Mouse (Mus musculus) gastrocnemius, adult 8-10 months (tissue): Measurements from ENCODE around the gene Gm21988. TPM values are rescaled to one million over a fixed set of nuclear protein-coding genes. Genes with fewer than 3 reads are reported as not detected.

Experiments used
- DNase-seq, 2 experiments: peaks; one replicate each; pipeline ENCODE4 v3.0.0; 2022; ENCODE audit warnings: low spot score in 2 of 2
- total RNA-seq, 4 experiments: library from RNA; stranded (reverse); gene quantifications; 2 replicates each; pipeline ENCODE4 v1.2.4; 2022

Gm21988 gene
- total RNA-seq, 4 experiments from 2014 or later = 1.6 to 3.3 (median 3.0) TPM

DNA sequence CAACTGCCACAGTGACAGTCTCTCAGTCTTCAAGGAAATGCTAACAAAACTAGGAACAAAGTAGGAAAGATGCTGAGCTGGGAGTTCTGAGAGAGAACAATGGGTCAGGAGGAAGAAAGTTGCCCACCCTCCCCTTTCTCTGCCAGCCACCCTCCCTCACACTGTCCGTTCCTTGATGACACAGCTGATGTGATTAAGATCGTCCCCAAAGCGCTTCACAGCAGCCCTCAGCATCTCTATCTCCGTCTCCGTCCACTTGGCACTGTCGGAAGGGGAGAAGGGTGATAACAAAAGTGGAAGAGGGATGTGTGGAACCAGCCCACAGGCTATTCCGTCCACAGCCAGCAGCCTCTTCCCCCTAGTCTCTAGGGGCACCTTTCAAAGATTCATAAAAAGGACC is 2.9 kb downstream of the Gm21988 start:
- no peak for DNase-seq

DNA sequence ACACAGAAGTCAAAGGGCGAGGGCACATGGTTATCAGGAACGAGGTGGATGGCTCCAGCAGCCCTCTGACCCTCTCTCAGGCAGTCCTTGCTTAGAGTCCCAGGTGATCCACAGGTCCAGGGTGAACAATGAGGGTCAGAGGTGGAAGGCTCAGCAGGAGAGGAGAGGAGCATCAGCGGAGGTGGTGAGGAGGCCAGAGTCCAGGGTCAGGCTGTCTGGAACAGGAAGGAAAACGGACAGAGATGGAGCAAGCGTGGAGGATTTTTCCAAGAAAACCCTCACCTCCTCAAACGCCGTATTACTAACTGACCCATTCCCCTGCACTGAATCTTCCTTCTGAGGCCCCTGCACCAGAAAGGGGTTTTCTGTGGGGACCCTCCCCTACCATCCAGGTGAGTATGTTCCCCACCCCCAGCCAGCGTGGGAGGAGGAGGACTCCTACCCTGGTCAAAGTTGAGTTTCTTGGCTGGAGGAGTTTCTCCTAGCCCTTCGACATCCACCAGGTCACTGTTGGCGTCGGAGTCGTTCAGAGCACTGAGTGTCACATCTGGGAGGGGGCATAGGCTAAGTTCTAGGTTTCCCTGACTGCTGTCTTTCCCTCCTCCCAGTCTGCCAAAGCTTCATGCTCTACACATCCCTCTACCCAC is 4.3 kb downstream of the Gm21988 start:
- no peak for DNase-seq

DNA sequence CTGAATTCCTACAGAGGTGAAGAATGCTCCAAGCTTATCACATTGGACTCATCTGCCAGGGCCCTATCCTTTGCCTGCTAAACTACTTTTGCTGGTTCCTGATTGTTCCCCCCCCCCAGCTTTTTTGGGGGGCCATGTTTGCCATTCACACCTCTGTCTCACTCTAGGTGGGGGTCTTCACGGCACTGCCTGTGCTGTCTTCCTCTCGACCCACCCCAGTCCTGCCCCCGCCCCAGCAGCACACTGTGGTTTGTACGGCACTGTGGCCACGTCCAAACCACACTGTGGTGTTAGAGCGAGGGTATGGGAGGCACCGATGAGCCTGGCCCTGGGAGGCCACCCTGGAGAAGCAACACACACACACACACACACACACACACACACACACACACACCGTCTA is 5.1 kb downstream of the Gm21988 start:
- DNase-seq = no peak

DNA sequence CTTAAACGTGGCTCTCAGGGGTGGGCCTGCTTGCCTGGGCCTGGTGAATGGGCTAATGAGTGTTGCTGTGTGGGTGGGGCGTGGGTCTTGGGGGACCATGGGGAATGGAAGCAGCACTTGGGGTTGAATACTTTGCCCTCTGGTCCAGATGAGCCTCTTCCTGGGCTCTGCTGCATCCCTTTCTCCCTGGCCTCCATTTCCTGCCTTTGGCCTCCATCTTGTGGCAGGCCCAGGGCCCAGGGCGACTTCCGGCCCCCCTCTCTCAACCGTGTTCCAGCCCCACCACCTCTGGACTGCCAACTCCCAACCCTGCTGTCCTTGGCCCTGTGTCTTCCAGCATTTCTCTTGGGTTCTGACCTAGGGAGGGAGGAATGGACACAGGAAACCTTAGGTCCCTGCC is 5.6 kb downstream of the Gm21988 start:
- DNase-seq = peak in 1 of 2 experiments; percentile 49

DNA sequence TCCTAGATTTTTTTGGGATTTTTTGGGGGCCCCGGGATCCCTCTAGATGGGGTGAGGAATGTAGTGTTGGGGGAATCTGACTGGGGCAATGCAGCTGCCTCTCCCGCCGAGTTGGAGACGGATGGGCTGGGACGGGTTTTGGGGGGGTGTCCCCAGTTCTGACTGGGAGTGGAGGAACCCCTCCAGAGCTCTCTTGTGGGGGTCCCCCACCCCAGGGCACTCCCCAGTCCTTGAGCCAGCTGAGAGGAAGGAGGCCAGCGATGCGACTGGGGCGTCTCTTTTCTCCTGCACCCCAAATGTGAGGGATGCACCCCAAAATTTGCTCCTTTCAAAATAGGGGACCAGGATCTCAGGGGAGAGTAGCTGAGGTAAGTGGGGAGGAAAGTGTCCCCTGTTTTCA is 6.6 kb downstream of the Gm21988 start:
- DNase-seq = no peak

DNA sequence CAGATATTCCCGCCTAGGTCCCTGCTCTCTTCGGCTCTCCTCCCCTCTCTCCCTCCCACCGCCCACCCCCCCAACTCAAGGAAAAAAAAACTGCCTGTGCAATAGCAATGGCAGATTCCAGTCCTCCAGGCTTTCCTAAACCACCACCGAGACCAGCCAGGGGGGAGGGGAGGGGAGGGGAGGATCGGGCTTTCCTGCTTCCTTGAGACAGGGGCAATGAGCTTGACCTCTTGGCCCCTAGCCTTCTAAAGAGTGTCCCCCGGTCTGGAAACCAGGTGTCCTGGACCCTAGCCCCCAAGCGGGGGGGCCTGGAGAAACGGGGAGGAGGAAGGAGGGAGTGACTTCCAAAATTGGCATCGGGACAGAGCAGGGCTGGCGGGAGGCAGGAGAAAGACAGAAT is 7.1 kb downstream of the Gm21988 start:
- no peak for DNase-seq

DNA sequence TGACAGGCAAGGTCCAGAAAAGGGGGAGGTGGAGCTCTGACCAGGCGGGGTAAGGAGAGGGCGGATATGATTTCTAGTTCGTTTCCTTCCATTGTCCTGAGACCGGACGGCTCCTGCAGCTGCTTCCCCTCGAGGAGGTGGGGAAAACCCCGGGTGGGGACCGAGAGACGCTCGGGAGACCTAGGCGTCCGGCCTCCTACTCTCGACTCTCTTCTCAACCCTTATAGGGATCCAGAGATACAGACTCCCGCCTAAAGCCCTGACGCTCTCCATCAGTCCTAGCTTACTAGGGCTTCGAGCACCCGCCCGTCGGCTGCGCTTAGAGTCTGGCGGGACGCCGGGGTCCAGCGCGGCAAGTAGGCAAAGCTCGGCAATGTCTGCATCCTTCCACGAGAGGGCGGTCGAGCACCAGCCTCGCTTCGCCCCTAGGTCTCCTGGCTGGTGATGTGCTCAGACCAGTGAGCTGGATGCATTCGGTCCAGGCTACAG is 9.3 kb downstream of the Gm21988 start:
- peak; percentile 59 to 71 for DNase-seq

DNA sequence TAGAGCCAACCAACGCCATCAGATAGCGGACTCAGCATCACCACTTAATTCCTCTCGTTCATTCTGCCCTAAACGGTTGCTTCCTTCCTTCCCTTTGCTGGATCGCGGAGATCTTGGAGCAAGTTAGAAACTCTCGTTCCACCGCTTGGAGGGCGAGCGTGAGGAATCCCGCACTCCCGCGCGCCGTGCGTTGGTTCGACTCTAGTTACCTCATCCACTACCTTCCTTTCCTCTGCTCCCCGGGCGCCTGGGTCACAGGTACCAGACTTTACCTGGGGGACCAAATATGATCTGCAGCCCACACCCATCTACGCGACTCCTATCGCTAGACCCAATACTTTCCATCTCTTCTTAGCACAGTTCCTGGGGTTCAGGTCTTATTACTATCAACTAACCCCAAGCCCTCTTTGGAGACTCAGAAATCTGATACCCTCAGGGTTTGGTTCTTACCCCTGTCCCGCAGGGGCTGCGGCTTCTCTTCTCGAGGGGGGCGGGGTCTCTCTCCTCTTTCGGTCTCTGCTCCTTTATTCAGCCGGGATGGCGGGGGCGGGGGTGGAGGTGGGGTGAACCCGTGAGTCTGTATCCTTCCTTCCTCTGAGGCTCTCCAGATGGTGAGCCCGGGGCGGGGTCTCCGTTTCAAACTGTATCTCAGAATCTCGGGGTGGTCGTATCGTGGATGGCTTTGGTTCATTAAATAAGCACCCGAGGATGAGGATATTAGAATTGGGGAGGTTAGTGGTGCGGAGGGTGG is 10.2 kb downstream of the Gm21988 start, which contains the start of gene Bcl6b:
TSS of gene Bcl6b (minus strand) at position 539 of the 751 bp plus-strand sequence.
- no peak for DNase-seq

DNA sequence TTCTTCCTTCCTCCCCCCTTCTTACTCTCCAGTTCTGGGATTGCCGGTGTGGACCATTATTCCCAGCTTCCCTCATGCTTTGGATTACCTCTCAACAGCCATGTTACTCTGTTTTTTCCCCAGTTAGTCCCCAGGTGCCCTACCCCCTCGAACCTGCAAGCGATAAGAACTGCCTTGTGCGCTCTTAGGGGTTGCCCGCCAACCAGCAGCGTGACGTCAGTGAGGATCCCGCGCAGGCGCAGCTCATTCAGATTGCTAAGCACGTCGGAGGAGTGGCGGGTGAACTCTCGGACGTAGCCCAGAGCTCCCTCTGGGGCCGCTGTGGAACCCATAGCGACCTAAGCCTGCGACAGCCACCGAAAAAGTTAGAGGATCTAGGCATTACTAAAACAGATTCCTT is 10.8 kb downstream of the Gm21988 start:
- DNase-seq = peak; percentile 62 to 66

DNA sequence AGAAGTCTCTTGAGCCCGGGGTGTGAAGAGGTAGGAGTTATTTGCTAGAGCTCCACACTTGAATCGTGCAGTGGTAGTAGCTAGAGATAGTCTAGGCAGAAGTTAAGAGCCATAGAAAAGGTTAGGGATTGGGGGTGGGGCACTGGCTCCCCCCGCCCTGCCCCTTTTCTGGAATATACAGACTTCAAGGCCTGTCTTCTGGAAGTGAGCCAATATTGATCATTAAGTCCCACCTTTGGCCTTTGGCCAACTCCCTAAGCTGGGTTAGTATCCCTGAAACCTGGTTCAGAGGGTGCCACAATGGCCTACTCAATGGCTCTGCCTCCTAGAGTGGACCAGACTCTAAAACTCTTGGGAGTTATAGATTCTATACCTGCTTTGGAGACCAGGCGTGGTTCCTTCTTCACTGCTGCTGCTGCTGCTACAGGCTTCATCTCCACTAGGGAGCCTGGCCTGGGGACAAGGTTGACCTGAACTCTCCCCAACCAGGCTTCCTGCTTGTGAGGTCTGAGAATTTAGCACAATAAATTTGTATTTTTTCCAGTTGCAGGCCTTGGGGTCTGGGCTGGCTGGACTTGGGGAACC is 11.9 kb downstream of the Gm21988 start:
- DNase-seq = no peak

DNA sequence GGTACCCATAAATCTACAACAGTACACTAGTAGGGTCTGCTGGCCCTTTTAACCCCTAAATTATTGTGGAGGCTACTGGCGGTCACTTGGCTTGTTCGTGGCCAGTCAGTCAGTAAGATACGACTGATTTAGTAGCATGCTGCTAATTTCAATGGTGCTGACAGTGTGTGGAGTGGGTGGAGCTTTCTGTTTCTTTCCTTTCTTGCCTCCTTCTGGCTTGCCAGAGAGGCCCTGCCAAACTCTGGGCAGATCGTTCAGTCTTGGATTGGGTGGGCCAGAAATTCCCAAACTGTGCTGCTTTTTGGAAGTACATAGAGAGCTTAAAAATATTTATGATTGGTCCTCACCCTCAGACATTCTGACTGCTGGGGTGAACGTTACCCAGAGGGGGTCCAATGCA is 12.5 kb downstream of the Gm21988 start:
- DNase-seq = no peak

DNA sequence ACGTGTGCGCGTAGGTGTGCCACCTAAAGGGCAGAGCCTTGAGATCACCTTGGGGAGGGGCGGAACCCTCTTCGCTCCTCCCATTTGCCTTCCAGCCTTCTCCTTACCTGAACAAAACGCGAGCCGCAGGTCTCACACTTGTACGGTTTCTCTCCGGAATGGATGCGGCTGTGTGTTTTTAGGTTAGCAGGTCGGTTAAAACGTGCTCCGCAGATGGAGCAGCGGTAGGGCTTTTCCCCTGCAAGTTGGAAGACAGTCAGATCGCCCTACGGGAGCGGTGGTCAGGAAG is 13.1 kb downstream of the Gm21988 start:
- no peak for DNase-seq

DNA sequence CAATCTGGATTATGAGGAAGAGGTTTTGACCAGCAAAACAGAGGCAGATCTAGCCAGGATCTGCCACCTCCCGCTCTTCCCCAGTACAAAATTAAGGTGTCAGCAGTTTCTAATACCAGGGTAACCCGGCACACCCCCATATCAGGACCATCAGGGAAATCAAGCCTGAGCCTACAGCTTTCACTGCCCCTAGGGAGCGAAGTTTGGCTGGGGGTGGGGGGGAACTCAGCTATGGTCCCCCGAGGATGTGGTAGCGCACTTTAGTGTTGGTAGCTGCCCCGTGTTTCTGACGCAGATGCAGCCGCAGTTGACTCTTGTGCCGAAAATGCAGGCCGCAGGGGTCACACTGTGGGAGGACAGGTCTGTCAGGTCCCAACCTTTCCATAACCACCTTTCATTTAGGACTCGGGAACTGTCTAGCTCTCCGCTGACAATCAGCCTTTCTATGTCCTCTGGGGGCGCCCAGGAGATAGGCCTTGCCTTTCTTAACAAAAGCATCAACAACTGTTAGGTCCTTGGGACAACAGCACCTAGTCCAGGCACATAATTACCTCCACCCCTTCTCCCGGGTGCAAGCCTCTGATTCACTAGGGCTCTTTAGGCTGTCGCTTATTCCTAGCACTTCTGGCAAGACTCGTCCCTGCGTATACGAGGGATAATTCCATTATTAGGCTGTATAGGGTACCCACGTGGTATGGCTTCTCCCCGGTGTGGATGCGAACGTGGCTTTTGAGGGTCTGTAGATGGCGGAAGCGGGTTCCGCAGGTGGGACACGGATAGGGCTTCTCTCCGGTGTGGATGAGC is 13.6 kb downstream of the Gm21988 start:
- no peak for DNase-seq

DNA sequence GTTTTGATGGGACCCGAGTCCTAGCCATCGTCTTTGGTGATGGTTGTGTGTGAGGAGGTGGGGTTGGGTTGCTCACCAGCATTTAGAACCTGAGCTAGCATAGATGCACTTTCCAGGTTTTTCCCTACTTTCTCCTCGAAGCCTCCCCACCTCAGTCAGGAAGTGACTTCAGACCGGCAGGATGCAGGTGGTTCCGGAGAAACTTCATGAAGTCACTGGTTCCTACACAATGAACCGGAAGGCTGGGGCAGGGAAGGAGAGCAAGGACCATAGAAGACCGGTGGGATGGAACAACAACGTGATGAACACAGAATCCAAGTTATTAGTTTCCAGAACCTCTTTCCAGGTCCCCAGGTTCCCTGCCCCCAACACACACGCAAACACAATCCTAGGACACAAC is 15.9 kb downstream of the Gm21988 start:
- DNase-seq = no peak

DNA sequence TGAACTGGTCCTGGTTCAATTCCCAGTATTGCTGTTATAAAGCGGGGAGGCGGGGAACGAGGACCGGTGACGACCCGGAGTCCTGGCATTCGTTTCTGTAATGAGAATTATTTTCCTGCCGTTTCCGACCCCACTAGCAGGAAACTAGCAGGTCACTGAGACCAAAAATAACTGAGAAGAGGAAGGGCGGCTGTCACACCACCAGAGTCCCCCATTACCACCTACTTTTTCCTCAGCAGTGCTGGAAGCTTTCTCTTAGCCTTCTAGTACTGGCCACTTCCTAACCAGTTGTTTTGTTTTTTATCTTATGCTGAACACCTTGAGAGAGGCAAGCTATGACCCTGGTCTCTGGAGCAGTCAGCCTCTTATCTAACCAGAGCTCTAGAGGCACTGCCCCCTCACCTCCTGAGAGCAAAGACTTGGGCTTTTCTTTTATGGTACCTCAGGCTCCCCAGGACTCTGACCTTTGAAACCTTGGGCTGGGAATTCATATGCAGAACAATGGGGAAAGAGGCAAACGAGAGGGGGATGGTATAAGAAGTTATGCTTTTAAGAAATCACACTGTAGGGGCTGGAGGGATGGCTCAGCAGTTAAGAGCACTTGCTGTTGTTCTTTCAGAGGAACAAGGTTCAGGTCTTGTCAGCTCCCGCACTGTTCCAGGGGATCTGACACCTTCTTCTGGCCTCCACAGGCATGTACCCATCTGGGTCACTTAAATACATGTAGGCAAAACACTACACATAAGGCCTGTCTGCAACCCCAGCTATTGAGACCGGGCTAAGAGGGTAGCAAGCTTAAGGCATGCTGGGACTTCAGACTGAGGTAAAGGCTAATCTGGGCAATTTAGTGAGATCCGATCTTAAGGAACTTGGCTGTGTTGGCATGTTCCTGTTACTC is 17.8 kb downstream of the Gm21988 start:
- no peak for DNase-seq

DNA sequence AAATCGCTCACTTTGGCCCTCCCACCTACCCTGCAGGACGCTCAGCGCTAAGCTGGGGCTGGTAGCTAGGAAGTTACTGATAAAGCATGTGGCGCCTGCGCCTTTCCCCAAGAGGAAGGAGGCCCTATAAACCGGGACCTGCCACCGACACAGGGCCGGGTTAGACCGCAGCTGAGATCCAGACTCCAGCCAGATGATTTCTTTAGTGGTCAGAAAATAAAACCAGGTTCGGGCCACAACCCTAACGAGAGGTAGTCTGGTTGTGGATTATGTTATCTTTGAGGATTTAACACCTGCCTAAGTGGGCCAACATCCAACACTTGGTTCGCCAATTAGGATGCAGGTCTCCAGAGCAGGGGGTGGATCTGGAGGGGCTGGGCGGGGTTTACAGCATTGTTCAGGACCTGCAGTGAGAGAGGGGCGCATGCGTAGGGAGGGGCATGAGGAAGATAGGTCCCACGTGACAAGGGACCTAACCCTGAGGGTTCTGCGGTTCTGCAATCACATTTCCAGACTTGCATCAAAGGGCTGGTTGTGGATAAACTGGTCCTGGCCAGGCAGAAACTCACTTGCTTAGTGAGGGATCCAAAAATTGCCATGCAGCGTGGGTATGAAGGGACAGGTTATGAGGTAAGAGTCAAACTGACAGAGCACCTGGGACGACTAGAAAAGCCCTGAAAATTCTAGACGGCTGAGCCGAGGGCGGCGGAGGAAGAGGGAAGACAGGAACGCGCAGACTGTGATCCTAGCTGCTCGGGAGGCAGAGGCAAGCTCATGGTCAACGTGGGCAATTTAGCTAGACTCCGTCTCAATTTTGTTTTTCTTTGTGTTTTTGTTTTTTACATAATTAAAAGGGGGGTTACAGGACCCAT is 18.7 kb downstream of the Gm21988 start, which contains the start of gene Slc16a13:
TSS of gene Slc16a13 (minus strand) at position 334 of the 872 bp plus-strand sequence.
- DNase-seq = peak; percentile 67 to 80

DNA sequence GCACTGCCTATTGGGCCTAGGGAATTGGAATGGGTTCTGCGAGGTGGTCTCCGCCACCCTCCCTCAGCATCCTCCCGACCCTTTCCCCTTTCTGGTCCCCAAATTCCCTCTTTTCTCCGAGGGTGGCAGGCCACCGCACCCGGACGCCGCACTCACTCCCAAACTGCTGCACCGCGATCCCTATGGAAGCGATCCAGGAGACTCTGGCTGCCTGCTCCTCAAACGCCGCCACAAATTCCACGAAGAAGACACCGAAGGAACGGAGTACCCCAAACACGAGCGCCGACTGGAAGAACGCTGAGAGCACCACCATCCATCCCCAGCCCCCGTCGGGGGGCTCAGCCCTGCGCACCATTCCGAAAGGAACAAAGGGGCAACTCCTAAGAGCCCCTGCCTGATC is 19.3 kb downstream of the Gm21988 start:
- no peak for DNase-seq

DNA sequence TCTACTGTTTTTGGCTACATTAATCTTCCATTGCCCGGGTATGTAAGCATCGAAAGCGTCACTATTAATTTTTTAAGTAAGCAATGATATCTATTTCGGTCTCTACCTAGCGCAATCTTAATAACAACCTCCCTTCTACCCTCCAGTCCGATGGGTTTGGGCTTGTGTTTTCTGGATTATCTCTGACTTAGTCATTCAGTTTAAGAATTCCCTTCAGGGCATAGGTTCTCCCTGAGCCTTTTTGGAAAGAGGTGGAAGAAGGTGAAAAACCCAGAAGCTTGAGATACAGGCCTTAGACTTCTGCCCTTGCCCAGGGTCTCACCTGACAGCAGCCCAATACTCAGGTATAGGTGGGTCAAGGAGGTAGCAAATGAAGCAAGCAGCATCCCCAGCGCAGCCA is 19.8 kb downstream of the Gm21988 start:
- DNase-seq = no peak

DNA sequence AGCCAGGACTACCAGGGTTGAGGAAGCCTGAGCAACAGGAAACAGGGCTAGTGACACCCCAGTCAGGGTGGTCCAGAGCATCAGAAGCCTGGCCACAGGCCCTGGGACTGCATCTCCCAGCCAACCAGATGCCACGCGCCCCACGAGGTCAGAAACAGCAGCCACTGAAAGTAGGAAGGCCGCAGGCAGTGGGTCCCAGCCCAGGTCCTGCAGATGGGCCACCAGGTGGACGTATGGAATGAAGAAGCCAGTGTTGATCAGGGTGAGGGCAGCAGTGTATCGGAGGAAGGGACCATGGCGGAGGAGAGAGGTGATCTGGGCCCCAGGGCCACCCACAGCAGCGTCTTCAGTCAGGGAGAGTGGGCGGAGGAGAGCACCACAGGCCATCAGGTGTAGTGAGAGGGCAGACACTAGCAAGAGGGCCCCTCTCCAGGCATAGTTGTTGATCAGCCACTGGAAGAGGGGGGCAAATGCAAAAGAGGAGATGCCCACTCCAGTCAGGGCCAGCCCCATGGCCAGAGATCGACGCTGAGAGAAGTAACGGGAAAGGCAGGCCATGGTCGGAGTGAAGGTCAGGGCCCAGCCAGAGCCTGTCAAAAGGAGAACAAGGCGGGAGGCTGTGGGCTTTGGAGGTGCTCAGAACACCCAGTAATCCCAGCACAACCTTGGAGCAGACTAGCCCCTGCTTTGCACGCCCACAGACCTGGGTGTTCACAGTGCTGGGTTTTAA is 20.7 kb downstream of the Gm21988 start:
- DNase-seq = no peak
